Mouse (Mus musculus) lung, postnatal 0 days (tissue): ENCODE data around the gene Ddost. TPM values are rescaled to one million over a fixed set of nuclear protein-coding genes. Genes with fewer than 3 reads are reported as not detected.

Source experiments
- ATAC-seq: fragments of 200-750 bp; cut with Nextera tagmentation; 2 replicates; pipeline ENCODE4 v1.8.0; 2017; ENCODE audit warnings: moderate library complexity
- DNase-seq: peaks from one replicate; pipeline ENCODE4 v3.0.0-alpha.2; 2016; ENCODE audit warnings: low spot score
- H3K27ac ChIP-seq: fragments of 300-500 bp; sonication (generic); 2 replicates; pipeline ENCODE4 v1.5.1; 2014; ENCODE audit warnings: antibody characterized with exemption, mild to moderate bottlenecking, low read length, mixed read lengths
- H3K27me3 ChIP-seq: fragments of 300-500 bp; sonication (generic); replicated peaks from 2 replicates; pipeline ENCODE4 v1.6.1; 2014; ENCODE audit warnings: low read length, mixed read lengths; ENCODE audit not compliant: insufficient read depth
- H3K36me3 ChIP-seq: fragments of 300-500 bp; sonication (generic); 2 replicates; pipeline ENCODE4 v1.6.1; 2014; ENCODE audit warnings: low read length, mixed read lengths; ENCODE audit not compliant: insufficient read depth
- H3K4me1 ChIP-seq: fragments of 300-500 bp; sonication (generic); 2 replicates; pipeline ENCODE4 v1.6.1; 2014; ENCODE audit warnings: antibody characterized with exemption, low read depth, low read length, mixed read lengths; ENCODE audit not compliant: insufficient read depth
- H3K4me2 ChIP-seq: fragments of 300-500 bp; sonication (generic); replicated peaks from 2 replicates; pipeline ENCODE4 v1.6.1; 2014; ENCODE audit warnings: low read depth, mild to moderate bottlenecking, low read length, moderate library complexity, mixed read lengths
- H3K4me3 ChIP-seq: fragments of 300-500 bp; sonication (generic); 2 replicates; pipeline ENCODE4 v1.5.1; 2014; ENCODE audit warnings: low read depth, low read length
- H3K9ac ChIP-seq: fragments of 300-500 bp; sonication (generic); replicated peaks from 2 replicates; pipeline ENCODE4 v1.6.1; 2014; ENCODE audit warnings: low read depth, mild to moderate bottlenecking
- H3K9me3 ChIP-seq: fragments of 300-500 bp; sonication (generic); 2 replicates; pipeline ENCODE4 v1.6.1; 2016; ENCODE audit warnings: low read length, mixed read lengths
- CTCF ChIP-seq: IDR thresholded peaks from 2 replicates; pipeline ENCODE4 v1.5.1; 2016; ENCODE audit warnings: antibody characterized with exemption, mild to moderate bottlenecking
- EP300 ChIP-seq: IDR thresholded peaks from 2 replicates; pipeline ENCODE4 v1.6.1; 2016; ENCODE audit warnings: antibody characterized with exemption, mild to moderate bottlenecking, control low read depth
- WGBS: fragments of 180-500 bp; shearing (Covaris S2); extraction: QIAGEN DNeasy Blood & Tissue Kit; methylation state at CpG from one replicate; pipeline ENCODE4 v1.1.7; 2014; 5-methylcytosine and 5-hydroxymethylcytosine counted together
- polyA plus RNA-seq: library from polyadenylated mRNA; unstranded; fragments of >200 nt; fragmentation: Nextera tagmentation; extraction: Ambion mirVana; gene quantifications from 2 replicates; pipeline ENCODE4 v1.2.1, GENCODE M21; 2015

The Ddost gene
- polyA plus RNA-seq = 184 and 195 TPM in 2 replicates

DNA sequence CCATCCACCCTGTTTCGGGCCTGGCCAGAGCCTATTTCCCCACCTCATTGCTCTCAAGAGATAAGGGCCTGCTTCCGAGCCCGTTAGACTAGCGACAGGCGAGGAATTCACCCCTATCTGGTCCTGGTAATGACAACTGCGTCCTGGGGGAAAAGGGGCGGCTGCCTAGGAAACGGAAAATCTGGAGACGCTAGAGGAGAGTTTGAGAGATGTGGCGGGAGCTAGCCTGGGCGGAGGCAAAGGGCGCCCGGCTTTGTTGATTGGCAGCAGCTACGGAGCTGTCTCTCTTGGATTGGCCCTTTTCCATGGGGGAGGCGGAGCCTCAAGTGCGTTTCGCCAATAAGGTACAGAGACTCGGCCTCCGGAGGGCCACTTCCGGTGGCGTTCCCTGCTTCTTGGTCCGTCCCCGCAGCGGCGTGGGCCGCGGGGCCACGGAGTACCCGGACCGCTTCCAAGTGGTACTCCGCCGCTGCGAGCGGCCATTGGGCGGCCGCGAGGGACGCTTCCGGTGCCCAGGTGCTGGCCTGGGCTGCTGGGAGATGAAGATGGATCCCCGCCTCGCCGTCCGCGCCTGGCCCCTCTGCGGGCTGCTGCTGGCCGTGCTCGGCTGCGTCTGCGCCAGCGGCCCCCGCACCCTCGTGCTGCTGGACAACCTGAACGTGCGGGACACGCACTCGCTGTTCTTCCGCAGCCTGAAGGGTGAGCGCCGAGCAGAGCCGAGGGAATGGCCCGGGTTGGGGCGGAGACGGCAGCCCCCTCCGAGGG lies at the start of gene Ddost:
Gene Ddost, plus strand, starts transcription at position 391 of the 765 bp plus-strand sequence.
- DNase-seq (peak; percentile 99), ATAC-seq (peak; percentile 99)
- H3K9me3 ChIP-seq = no peaks in the 10 kb centered on the region
- H3K9ac ChIP-seq = peak within 1 kb of the TSS; percentile 79
- TF ChIP-seq EP300 (no peak), CTCF (no peak)
- H3K4me2 ChIP-seq = peak within 1 kb of the TSS; percentile 94
- peak within 1 kb of the TSS; percentile 85 for H3K4me3 ChIP-seq
- WGBS = 3% methylated on average over 57 of the region's 64 CpGs
- H3K36me3 ChIP-seq = no peaks in the 10 kb centered on the region
- H3K27me3 ChIP-seq = no peaks in the 10 kb centered on the region
- H3K27ac ChIP-seq = peak within 1 kb of the TSS; percentile 38; the same call in 1 of the 2 replicates
- H3K4me1 ChIP-seq = peaks cover 14% of the 10 kb centered on the region; the same call in 1 of the 2 replicates

- Histone ChIP-seq H3K4me3 (no peak overlapping the region), H3K4me2 (no peak overlapping the region), H3K27me3 (no peaks in the 10 kb centered on the region), H3K4me1 (no peaks in the 10 kb centered on the region), H3K36me3 (no peaks in the 10 kb centered on the region), H3K9me3 (no peaks in the 10 kb centered on the region), H3K9ac (no peak overlapping the region), H3K27ac (no peak overlapping the region)
- DNase-seq = no peak
- 77% methylated on average over 22 of the region's 22 CpGs for WGBS
- TF ChIP-seq EP300 = no peak
- no peak for TF ChIP-seq CTCF
- ATAC-seq = no peak
These were observed 47.3 kb upstream of the Ddost start for GRCm38 (mm10) chr4:138257116-138257687.

DNA sequence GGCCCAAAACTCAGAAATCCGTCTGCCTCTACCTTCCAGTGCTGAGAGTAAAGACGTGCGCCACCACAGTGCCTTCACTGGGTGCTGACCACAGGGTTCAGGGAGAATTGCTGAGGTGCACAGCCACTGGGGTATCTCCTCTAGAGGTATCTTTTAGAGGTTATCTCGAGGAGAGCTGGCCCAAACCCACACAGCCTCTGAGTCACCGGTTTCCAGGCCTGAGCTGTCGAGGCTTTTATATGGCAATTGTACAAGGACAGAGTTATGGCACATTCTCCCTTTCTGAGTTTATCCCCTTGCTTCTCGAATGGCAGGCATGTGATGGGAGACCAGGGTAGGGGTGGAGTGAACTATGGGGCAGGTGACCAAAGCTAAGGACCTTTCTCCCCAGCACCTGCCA lies 45.9 kb upstream of the Ddost start:
- H3K27ac ChIP-seq = no peak overlapping the region
- ATAC-seq (no peak), DNase-seq (no peak)
- WGBS = 78% methylated on average over 7 of the region's 7 CpGs
- H3K4me3 ChIP-seq = no peak overlapping the region
- TF ChIP-seq CTCF (no peak), EP300 (no peak)
- H3K9me3 ChIP-seq = no peaks in the 10 kb centered on the region
- peaks cover 5% of the 10 kb centered on the region; the same call in 1 of the 2 replicates for H3K4me1 ChIP-seq
- H3K4me2 ChIP-seq = no peak overlapping the region
- no peak overlapping the region for H3K9ac ChIP-seq
- H3K27me3 ChIP-seq = no peaks in the 10 kb centered on the region
- H3K36me3 ChIP-seq = no peaks in the 10 kb centered on the region

GRCm38 (mm10) chr4:138259482-138259881 lies 45.0 kb upstream of the Ddost start:
- Histone ChIP-seq H3K4me2 (no peak overlapping the region), H3K4me3 (no peak overlapping the region), H3K9me3 (no peaks in the 10 kb centered on the region), H3K4me1 (peaks cover 5% of the 10 kb centered on the region; the same call in 1 of the 2 replicates), H3K9ac (no peak overlapping the region), H3K27ac (no peak overlapping the region), H3K36me3 (no peaks in the 10 kb centered on the region), H3K27me3 (no peaks in the 10 kb centered on the region)
- WGBS = 81% methylated on average over 5 of the region's 5 CpGs
- ATAC-seq = no peak
- TF ChIP-seq EP300 (no peak), CTCF (no peak)
- DNase-seq = no peak

- WGBS = under 1% methylated on average over 35 of the region's 78 CpGs
- H3K9ac ChIP-seq = no peak overlapping the region; the same call in 1 of the 2 replicates
- H3K9me3 ChIP-seq = no peaks in the 10 kb centered on the region
- no peaks in the 10 kb centered on the region for H3K36me3 ChIP-seq
- DNase-seq (peak; percentile 82), ATAC-seq (peak; percentile 95)
- H3K27me3 ChIP-seq = no peaks in the 10 kb centered on the region
- H3K4me3 ChIP-seq = peak overlapping the region; percentile 70
- H3K4me2 ChIP-seq = peak overlapping the region; percentile 87
- H3K4me1 ChIP-seq = peaks cover 5% of the 10 kb centered on the region; the same call in 1 of the 2 replicates
- no peak overlapping the region for H3K27ac ChIP-seq
- TF ChIP-seq CTCF = peak; percentile 63
- no peak for TF ChIP-seq EP300
These were observed 42.5 kb upstream of the Ddost start for GRCm38 (mm10) chr4:138261843-138262681.

DNA sequence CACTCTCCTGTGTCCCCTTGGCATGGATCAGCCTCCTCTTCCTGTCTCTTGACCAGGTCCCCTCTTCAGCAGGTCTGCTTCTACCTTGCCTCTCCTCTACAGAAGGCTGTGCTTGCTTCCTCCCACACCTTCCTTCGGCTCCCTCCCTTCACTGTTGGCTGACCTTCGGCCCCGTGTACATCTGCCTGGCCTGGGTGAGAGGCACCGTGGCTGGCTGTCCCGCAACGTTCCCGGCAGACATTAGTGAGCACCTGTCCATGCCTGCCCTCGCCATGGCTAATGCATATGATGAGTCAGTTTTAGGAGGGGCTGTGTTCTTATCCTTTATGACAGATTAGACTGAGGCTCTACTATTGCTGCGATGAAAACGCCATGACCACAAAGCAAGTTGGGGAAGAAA lies 36.7 kb upstream of the Ddost start:
- DNase-seq (no peak), ATAC-seq (no peak)
- H3K27ac ChIP-seq = no peak overlapping the region
- 85% methylated on average over 10 of the region's 10 CpGs for WGBS
- TF ChIP-seq EP300 (no peak), CTCF (no peak)
- H3K36me3 ChIP-seq = no peaks in the 10 kb centered on the region
- H3K4me2 ChIP-seq = no peak overlapping the region
- H3K9ac ChIP-seq = no peak overlapping the region
- no peak overlapping the region for H3K4me3 ChIP-seq
- H3K9me3 ChIP-seq = no peaks in the 10 kb centered on the region
- H3K27me3 ChIP-seq = no peaks in the 10 kb centered on the region
- peaks cover under 1% of the 10 kb centered on the region; the same call in 1 of the 2 replicates for H3K4me1 ChIP-seq
